Mouse (Mus musculus) bone marrow macrophage, adult 2 months (primary cell): ENCODE results near the gene Retsat.

ENCODE experiments used
- CTCF ChIP-seq: IDR thresholded peaks from 2 replicates; pipeline ENCODE4 v1.5.1; 2012; ENCODE audit warnings: low read depth, mild to moderate bottlenecking, low read length, moderate library complexity
- POLR2A ChIP-seq: IDR thresholded peaks from 2 replicates; pipeline ENCODE4 v1.6.1; 2012; ENCODE audit warnings: mild to moderate bottlenecking, low read depth, low read length, borderline replicate concordance

- TF ChIP-seq CTCF, result no peak
- no peak for TF ChIP-seq POLR2A
Measured at GRCm38 (mm10) chr6:72650338-72650851, 52.1 kb downstream of the Retsat start.
